Mouse (Mus musculus): ENCODE measurements at regions not wholly inside any gene's neighbourhood (a gene's known extent, or its start where the extent isn't known, plus 50 kb on each side); places are given as distances from the start of the nearest gene placed in this dataset.

GRCm38 (mm10) chr7:79531551-79532356 lies 65.6 kb upstream of the Polg start:
- no peak overlapping the region for H3K9ac ChIP-seq (ENCODE audit: control insufficient read depth, low read depth, low read length, poor library complexity, severe bottlenecking)
- H3K4me3 ChIP-seq (ENCODE audit: control insufficient read depth in 1 of 2, insufficient read depth in 1 of 2, low read depth in 2 of 2, low read length in 2 of 2) = no peak overlapping the region
- DNase-seq (ENCODE audit: low read depth, low spot score) = no peak
- no peaks in the 10 kb centered on the region for H3K79me2 ChIP-seq (ENCODE audit: control insufficient read depth, insufficient read depth, low read length, poor library complexity)
- no peak for TF ChIP-seq E2F4 (IDR thresholded peaks at IDR 0.05; ENCODE audit: borderline replicate concordance, low read depth, low read length)
- no peak for TF ChIP-seq MXI1 (IDR thresholded peaks at IDR 0.05; ENCODE audit: low read depth, low read length)
- no peak for TF ChIP-seq CHD2 (IDR thresholded peaks at IDR 0.05; ENCODE audit: low read length)
- no peak for TF ChIP-seq ZNF384 (IDR thresholded peaks at IDR 0.05; ENCODE audit: low read depth, low read length)
- no peak for TF ChIP-seq MEF2A (IDR thresholded peaks at IDR 0.05; ENCODE audit: extremely low read depth, insufficient replicate concordance, low read depth, low read length, poor library complexity, severe bottlenecking)
- TF ChIP-seq MYC (IDR thresholded peaks at IDR 0.05; ENCODE audit: low read depth, low read length) = no peak
- no peak for TF ChIP-seq USF1 (IDR thresholded peaks at IDR 0.05; ENCODE audit: low read depth, low read length)
- TF ChIP-seq ETS1 (IDR thresholded peaks at IDR 0.05; ENCODE audit: low read depth, low read length) = no peak
- no peak for TF ChIP-seq MAZ (IDR thresholded peaks at IDR 0.05; ENCODE audit: low read depth, low read length)
- TF ChIP-seq NELFE (IDR thresholded peaks at IDR 0.05; ENCODE audit: low read depth, low read length) = no peak
- no peak for TF ChIP-seq ELF1 (IDR thresholded peaks at IDR 0.05; ENCODE audit: low read depth, low read length)
- no peak for TF ChIP-seq RAD21 (IDR thresholded peaks at IDR 0.05; ENCODE audit: low read depth, low read length)
- no peak for TF ChIP-seq POLR2A (IDR thresholded peaks at IDR 0.05; ENCODE audit: control insufficient read depth in 1 of 2, insufficient read depth in 1 of 2, low read depth in 1 of 2, low read length in 2 of 2, poor library complexity in 1 of 2)
- TF ChIP-seq UBTF (IDR thresholded peaks at IDR 0.05; ENCODE audit: borderline replicate concordance, insufficient read depth, low read depth, low read length) = no peak
- TF ChIP-seq BHLHE40 (IDR thresholded peaks at IDR 0.05; ENCODE audit: borderline replicate concordance, low read depth, low read length) = no peak
- no peak for TF ChIP-seq MAFK (IDR thresholded peaks at IDR 0.05; ENCODE audit: borderline replicate concordance, low read depth, low read length)
- no peak for TF ChIP-seq ZMIZ1 (IDR thresholded peaks at IDR 0.05; ENCODE audit: low read depth, low read length)
- no peak overlapping the region for H3K27ac ChIP-seq (ENCODE audit: control insufficient read depth, low read depth, low read length)
- no peaks in the 10 kb centered on the region for H3K4me1 ChIP-seq (ENCODE audit: control insufficient read depth in 1 of 2, insufficient read depth in 2 of 2, low read length in 2 of 2)
- H3K9me3 ChIP-seq (replicated peaks; ENCODE audit: insufficient read depth, low read length) = no peaks in the 10 kb centered on the region
- H3K36me3 ChIP-seq (ENCODE audit: control insufficient read depth in 1 of 2, insufficient read depth in 2 of 2, low read length in 2 of 2) = no peaks in the 10 kb centered on the region
- peaks cover 6 to 16% of the 10 kb centered on the region in 2 experiments for H3K27me3 ChIP-seq (ENCODE audit: control insufficient read depth in 1 of 2, insufficient read depth in 2 of 2, low read length in 2 of 2)

DNA sequence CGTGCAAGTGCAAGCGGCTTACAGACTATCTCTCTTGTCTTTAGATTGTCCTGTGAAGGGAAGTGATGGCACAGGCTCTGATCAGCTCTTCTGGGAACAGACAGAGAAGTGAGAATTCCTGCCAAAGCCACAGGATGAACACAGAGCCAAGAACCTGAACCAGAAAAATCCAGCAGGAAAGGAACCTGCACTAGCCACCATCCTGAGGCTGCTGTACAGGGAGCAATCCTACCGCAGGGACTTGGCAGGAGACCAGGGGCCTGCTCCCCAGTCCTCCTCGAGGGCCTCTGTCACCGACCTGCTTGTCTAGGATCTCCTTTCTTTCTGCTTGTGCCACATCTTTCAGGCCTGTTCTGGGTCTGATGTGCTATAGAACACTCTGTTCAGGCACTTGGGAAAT lies 65.0 kb upstream of the Polg start:
- no peaks in the 10 kb centered on the region for H3K36me3 ChIP-seq (ENCODE audit: control insufficient read depth in 1 of 2, insufficient read depth in 2 of 2, low read length in 2 of 2)

More for the DNA sequence above, 65.0 kb upstream of the Polg start:
- H3K4me1 ChIP-seq (ENCODE audit: control insufficient read depth in 1 of 2, insufficient read depth in 2 of 2, low read length in 2 of 2) = no peaks in the 10 kb centered on the region
- DNase-seq (ENCODE audit: low read depth, low spot score) = no peak
- no peak overlapping the region for H3K4me3 ChIP-seq (ENCODE audit: control insufficient read depth in 1 of 2, insufficient read depth in 1 of 2, low read depth in 2 of 2, low read length in 2 of 2)
- TF ChIP-seq SIN3A (IDR thresholded peaks at IDR 0.05; ENCODE audit: low read length) (no peak), ZMIZ1 (IDR thresholded peaks at IDR 0.05; ENCODE audit: low read depth, low read length) (no peak), UBTF (IDR thresholded peaks at IDR 0.05; ENCODE audit: borderline replicate concordance, insufficient read depth, low read depth, low read length) (no peak), RCOR1 (IDR thresholded peaks at IDR 0.05; ENCODE audit: low read depth, low read length) (no peak), EP300 (IDR thresholded peaks at IDR 0.05; ENCODE audit: low read depth in 1 of 2, low read length in 2 of 2) (no peak), SMC3 (IDR thresholded peaks at IDR 0.05; ENCODE audit: low read depth, low read length) (no peak), ZKSCAN1 (IDR thresholded peaks at IDR 0.05; ENCODE audit: low read depth, low read length) (no peak), POLR2AphosphoS2 (IDR thresholded peaks at IDR 0.05; ENCODE audit: low read length) (no peak), E2F4 (IDR thresholded peaks at IDR 0.05; ENCODE audit: borderline replicate concordance, low read depth, low read length) (no peak), MYB (IDR thresholded peaks at IDR 0.05; ENCODE audit: low read depth, low read length) (no peak), JUND (IDR thresholded peaks at IDR 0.05; ENCODE audit: low read depth, low read length) (no peak), KAT2A (conservative IDR thresholded peaks at IDR 0.05; ENCODE audit: low read depth, low read length) (no peak), MAX (IDR thresholded peaks at IDR 0.05; ENCODE audit: low read length) (no peak), ZNF384 (IDR thresholded peaks at IDR 0.05; ENCODE audit: low read depth, low read length) (no peak)
- no peaks in the 10 kb centered on the region for H3K79me2 ChIP-seq (ENCODE audit: control insufficient read depth, insufficient read depth, low read length, poor library complexity)
- H3K9ac ChIP-seq (ENCODE audit: control insufficient read depth, low read depth, low read length, poor library complexity, severe bottlenecking) = no peak overlapping the region
- H3K27me3 ChIP-seq (ENCODE audit: control insufficient read depth in 1 of 2, insufficient read depth in 2 of 2, low read length in 2 of 2) = peaks cover 6 to 19% of the 10 kb centered on the region in 2 experiments
- no peaks in the 10 kb centered on the region for H3K9me3 ChIP-seq (replicated peaks; ENCODE audit: insufficient read depth, low read length)
- no peak overlapping the region for H3K27ac ChIP-seq (ENCODE audit: control insufficient read depth, low read depth, low read length)

Data from MEL (cell line).